Mouse (Mus musculus) ES-E14 (cell line): ENCODE data around the gene Scrt2. TPM values are rescaled to one million over a fixed set of nuclear protein-coding genes. Genes with fewer than 3 reads are reported as not detected.

ENCODE experiments used
- DNase-seq: peaks from one replicate; pipeline ENCODE4 v3.0.0-alpha.2; 2013; ENCODE audit warnings: low read depth, low spot score
- H3K27ac ChIP-seq: 2 replicates; pipeline ENCODE4 v1.5.1; 2012; ENCODE audit warnings: low read depth, mild to moderate bottlenecking, low read length, moderate library complexity, mixed read lengths; ENCODE audit not compliant: poor library complexity, insufficient read depth, severe bottlenecking
- H3K36me3 ChIP-seq: 2 replicates; pipeline ENCODE4 v1.6.1; 2012; ENCODE audit warnings: mild to moderate bottlenecking, low read length, moderate library complexity, mixed read lengths; ENCODE audit not compliant: control insufficient read depth, poor library complexity, insufficient read depth, severe bottlenecking
- H3K4me1 ChIP-seq, 2 experiments: fragments of 150-350 bp in 1 of 2; sonication (generic) in 1 of 2; 2 replicates each; pipeline ENCODE4 v1.6.1; 2012; ENCODE audit warnings: low read length in 2 of 2, mild to moderate bottlenecking in 1 of 2, mixed read lengths in 1 of 2; ENCODE audit not compliant: control insufficient read depth in 2 of 2, insufficient read depth in 2 of 2, poor library complexity in 1 of 2
- H3K4me3 ChIP-seq, 2 experiments: fragments of 150-350 bp in 1 of 2; sonication (generic) in 1 of 2; 2 replicates each; pipeline ENCODE4 v1.5.1; 2012; ENCODE audit warnings: low read length in 2 of 2, low read depth in 1 of 2, mild to moderate bottlenecking in 1 of 2, mixed read lengths in 1 of 2; ENCODE audit not compliant: insufficient read depth in 1 of 2, poor library complexity in 1 of 2, severe bottlenecking in 1 of 2
- H3K9ac ChIP-seq: 2 replicates; pipeline ENCODE4 v1.6.1; 2012; ENCODE audit warnings: low read depth, mild to moderate bottlenecking, low read length, mixed read lengths; ENCODE audit not compliant: poor library complexity, insufficient read depth, severe bottlenecking
- H3K9me3 ChIP-seq: fragments of 150-350 bp; sonication (generic); 2 replicates; pipeline ENCODE4 v1.6.1; 2012; ENCODE audit warnings: low read depth, mild to moderate bottlenecking, low read length; ENCODE audit not compliant: control insufficient read depth, insufficient read depth
- CHD2 ChIP-seq: IDR thresholded peaks from 2 replicates; pipeline ENCODE4 v1.6.1; 2014; ENCODE audit warnings: mild to moderate bottlenecking, low read depth, low read length, inconsistent platforms
- HCFC1 ChIP-seq: IDR thresholded peaks from 2 replicates; pipeline ENCODE4 v1.6.1; 2012; ENCODE audit warnings: low read length, inconsistent platforms, borderline replicate concordance; ENCODE audit not compliant: insufficient read depth
- MAFK ChIP-seq: IDR thresholded peaks from 2 replicates; pipeline ENCODE4 v1.6.1; 2014; ENCODE audit warnings: mild to moderate bottlenecking, low read depth, low read length, inconsistent platforms; ENCODE audit not compliant: insufficient read depth
- ZC3H11A ChIP-seq: IDR thresholded peaks from 2 replicates; pipeline ENCODE4 v1.6.1; 2012; ENCODE audit warnings: low read depth, mild to moderate bottlenecking, inconsistent platforms, low read length, borderline replicate concordance
- ZNF384 ChIP-seq: IDR thresholded peaks from 2 replicates; pipeline ENCODE4 v1.6.1; 2012; ENCODE audit warnings: low read depth, low read length, inconsistent platforms
- in situ Hi-C, 2 experiments: fragments of 600-800 bp; cut with MboI; formaldehyde crosslinking; loops; one replicate each; pipeline ENCODE4 v1.15.1; 2025; ENCODE audit warnings: low sequenced_read_pairs in 2 of 2, inconsistent platforms in 1 of 2; ENCODE audit not compliant: unreplicated experiment in 2 of 2
- total RNA-seq: library from RNA; depleted of rRNA; stranded (reverse); fragments of 300-350 nt; gene quantifications from 2 replicates; pipeline ENCODE4 v1.2.3, GENCODE M21; 2012

The Scrt2 gene
- total RNA-seq, 1 experiment: 0.04 TPM

DNA sequence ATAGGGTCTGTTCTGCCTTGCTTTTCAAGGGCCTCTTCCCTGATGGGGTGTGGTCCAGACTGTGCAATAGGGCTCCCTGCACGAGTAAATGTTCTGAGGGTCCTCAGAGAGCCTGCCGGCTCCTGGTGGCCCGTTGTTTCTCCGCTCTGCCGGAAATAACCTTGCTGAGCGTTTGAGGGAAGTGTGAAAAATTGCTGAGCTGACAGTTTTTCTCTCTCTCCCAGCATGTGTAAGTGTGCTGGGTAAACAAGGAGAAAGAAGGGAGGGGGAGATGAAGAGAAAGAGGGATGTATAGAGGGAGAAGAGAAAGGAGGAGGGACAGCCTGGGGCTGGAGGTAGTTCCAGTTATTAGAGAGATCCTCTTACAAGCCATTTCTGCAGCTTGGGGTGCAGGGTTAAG is 3.0 kb downstream of the Scrt2 start:
- Histone ChIP-seq H3K27ac (no peak overlapping the region), H3K4me1 (peaks cover 2 to 5% of the 10 kb centered on the region in 2 experiments; a peak in 2 of 4 replicates), H3K9ac (no peak overlapping the region), H3K4me3 (no peak overlapping the region), H3K36me3 (no peaks in the 10 kb centered on the region), H3K9me3 (no peaks in the 10 kb centered on the region)
- DNase-seq: no peak
- in situ Hi-C loops: no loop called here
- TF ChIP-seq CHD2 (no peak), MAFK (peak; percentile 93)

DNA sequence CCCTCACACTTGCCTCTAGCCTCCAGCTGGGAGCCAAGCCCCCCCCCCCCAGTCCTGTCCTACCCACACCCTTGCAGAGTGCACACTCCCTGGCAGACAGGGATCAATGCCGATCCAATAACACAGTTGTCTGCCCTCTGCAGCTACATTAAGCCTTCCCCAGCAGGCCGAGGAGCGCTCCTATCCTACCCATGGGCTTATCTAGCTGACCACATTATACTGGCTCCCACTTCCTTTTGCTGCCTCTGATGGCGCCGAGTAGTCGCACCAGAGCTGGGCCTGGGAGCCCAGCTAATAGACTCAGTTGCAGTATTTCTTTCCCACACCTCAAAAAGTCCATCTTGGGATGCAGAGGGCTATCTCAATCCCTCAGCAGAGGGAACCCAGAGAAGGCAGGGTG is 4.1 kb downstream of the Scrt2 start:
- Histone ChIP-seq H3K4me1 (peaks cover 2 to 4% of the 10 kb centered on the region in 2 experiments; a peak in 2 of 4 replicates), H3K36me3 (no peaks in the 10 kb centered on the region), H3K9ac (no peak overlapping the region), H3K4me3 (no peak overlapping the region), H3K9me3 (no peaks in the 10 kb centered on the region), H3K27ac (no peak overlapping the region)
- in situ Hi-C loops: no loop called here
- no peak for DNase-seq
- TF ChIP-seq ZC3H11A (no peak), CHD2 (no peak), HCFC1 (no peak), MAFK (no peak), ZNF384 (no peak)

DNA sequence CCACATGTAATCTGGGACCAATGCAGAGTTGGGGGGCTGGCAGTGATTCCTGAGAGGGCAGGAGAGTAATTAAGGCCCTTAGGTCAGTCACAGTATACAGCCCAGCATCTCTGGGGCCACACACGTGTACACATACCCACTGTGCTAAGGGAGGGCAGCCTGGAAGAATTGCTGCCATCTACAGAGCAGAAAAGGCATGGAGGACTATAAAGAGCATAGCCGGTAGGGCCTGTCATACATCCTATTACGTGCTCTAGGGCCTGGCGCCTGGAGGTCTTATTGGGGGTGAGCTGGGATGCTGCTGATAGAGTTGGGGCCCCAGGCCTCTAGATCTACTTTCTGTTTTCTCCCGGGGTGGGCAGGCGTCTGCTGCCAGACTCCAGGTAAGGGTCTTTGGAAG is 5.1 kb downstream of the Scrt2 start:
- TF ChIP-seq ZNF384: no peak
- TF ChIP-seq MAFK: no peak
- no peak for TF ChIP-seq ZC3H11A
- no peak for TF ChIP-seq HCFC1
- TF ChIP-seq CHD2: no peak
- in situ Hi-C loops: no loop called here
- Histone ChIP-seq H3K4me1 (peaks cover 0 to 5% of the 10 kb centered on the region in 2 experiments; a peak in 1 of 4 replicates), H3K9ac (no peak overlapping the region), H3K36me3 (no peaks in the 10 kb centered on the region; the same call in 1 of the 2 replicates), H3K4me3 (no peak overlapping the region), H3K9me3 (no peaks in the 10 kb centered on the region), H3K27ac (no peak overlapping the region)
- DNase-seq: no peak

DNA sequence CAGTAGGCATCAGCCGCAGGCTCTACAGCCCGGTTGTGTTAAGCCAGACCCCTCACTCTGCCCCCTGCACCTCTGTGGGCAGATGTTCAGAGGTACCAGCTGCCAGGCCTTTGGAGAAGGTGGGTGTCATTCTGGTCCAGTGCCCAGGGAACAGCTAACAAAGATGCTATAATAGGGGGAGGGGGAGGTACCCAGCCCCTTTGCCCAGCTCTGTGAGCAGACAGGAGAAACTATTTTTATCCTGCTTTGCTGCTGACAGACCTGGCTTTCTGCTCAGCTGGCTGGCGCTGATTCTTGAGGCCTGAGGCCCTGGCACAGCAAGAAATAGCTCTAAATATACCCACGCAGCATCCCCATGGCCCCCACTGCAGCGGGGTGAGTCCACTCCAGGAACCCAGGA is 5.8 kb downstream of the Scrt2 start:
- DNase-seq: no peak
- in situ Hi-C loops: no loop called here
- H3K9ac ChIP-seq: no peak overlapping the region
- no peaks in the 10 kb centered on the region for H3K9me3 ChIP-seq
- no peak overlapping the region for H3K27ac ChIP-seq
- H3K4me3 ChIP-seq: no peak overlapping the region
- H3K4me1 ChIP-seq: peaks cover 3 to 5% of the 10 kb centered on the region in 2 experiments; a peak in 2 of 4 replicates
- H3K36me3 ChIP-seq: no peaks in the 10 kb centered on the region; the same call in 1 of the 2 replicates
- no peak for TF ChIP-seq HCFC1
- TF ChIP-seq ZC3H11A: no peak
- no peak for TF ChIP-seq MAFK
- TF ChIP-seq ZNF384: no peak
- no peak for TF ChIP-seq CHD2

DNA sequence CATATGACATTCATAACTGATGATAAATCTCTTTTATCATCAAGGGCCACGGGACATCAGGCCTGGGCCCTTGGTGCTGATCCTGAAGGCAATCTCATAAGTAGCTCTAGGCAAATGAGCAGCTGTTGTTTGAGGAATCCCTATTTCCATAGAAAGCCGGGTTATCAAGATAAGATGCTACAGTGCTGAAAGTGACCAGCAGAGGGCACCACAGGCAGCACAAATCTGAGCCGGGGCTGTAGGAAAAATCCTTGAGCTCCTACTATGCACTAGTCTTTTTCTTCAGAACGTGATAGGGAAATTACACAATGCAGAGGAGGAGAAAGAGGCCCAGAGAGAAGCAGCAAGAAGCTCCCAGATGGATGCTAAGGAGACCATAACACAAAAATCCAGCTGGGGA is 7.7 kb downstream of the Scrt2 start:
- Histone ChIP-seq H3K27ac (no peak overlapping the region), H3K4me3 (no peak overlapping the region), H3K4me1 (peaks cover 2 to 7% of the 10 kb centered on the region in 2 experiments; a peak in 3 of 4 replicates), H3K36me3 (no peaks in the 10 kb centered on the region; the same call in 1 of the 2 replicates), H3K9ac (no peak overlapping the region), H3K9me3 (no peaks in the 10 kb centered on the region)
- in situ Hi-C loops: no loop called here
- TF ChIP-seq ZC3H11A: peak; percentile 85
- TF ChIP-seq ZNF384: no peak
- DNase-seq: peak; percentile 70
